Mouse (Mus musculus): ENCODE results near the gene Lhfpl4.

GRCm38 (mm10) chr6:113163513-113163912, 31.7 kb downstream of the Lhfpl4 start:
- TF ChIP-seq USF2 (conservative IDR thresholded peaks at IDR 0.05; ENCODE audit: low read depth, low read length) (no peak), CTCF (conservative IDR thresholded peaks at IDR 0.05 in 1 of 2, IDR thresholded peaks at IDR 0.05 in 1 of 2; ENCODE audit: low read depth in 2 of 2, low read length in 2 of 2) (no peak), MAX (IDR thresholded peaks at IDR 0.05; ENCODE audit: low read length) (no peak), RAD21 (IDR thresholded peaks at IDR 0.05; ENCODE audit: low read depth, low read length) (no peak), POLR2AphosphoS2 (IDR thresholded peaks at IDR 0.05; ENCODE audit: low read depth, low read length) (no peak), POLR2A (IDR thresholded peaks at IDR 0.05; ENCODE audit: low read depth, low read length) (no peak), RCOR1 (conservative IDR thresholded peaks at IDR 0.05; ENCODE audit: low read depth, low read length) (no peak), KAT2A (IDR thresholded peaks at IDR 0.05; ENCODE audit: insufficient replicate concordance, low read length) (no peak), EP300 (IDR thresholded peaks at IDR 0.05; ENCODE audit: low read length) (no peak), MAFK (IDR thresholded peaks at IDR 0.05; ENCODE audit: insufficient replicate concordance, low read length) (no peak), ZKSCAN1 (IDR thresholded peaks at IDR 0.05; ENCODE audit: borderline replicate concordance, low read depth, low read length) (no peak), ZNF384 (IDR thresholded peaks at IDR 0.05; ENCODE audit: low read depth, low read length) (no peak)

Measured in CH12.LX (cell line).